Mouse (Mus musculus) C2C12 (cell line): ENCODE measurements around the gene Ubash3a. TPM values are rescaled to one million over a fixed set of nuclear protein-coding genes. Genes with fewer than 3 reads are reported as not detected.

Experiments
- H3K27me3 ChIP-seq: one replicate; pipeline ENCODE4 v1.6.1; 2011; ENCODE audit not compliant: control insufficient read depth, insufficient read depth, insufficient read length
- H3K36me3 ChIP-seq: one replicate; pipeline ENCODE4 v1.6.1; 2011; ENCODE audit not compliant: control insufficient read depth, insufficient read depth
- H3K4me3 ChIP-seq: one replicate; pipeline ENCODE4 v1.5.1; 2011; ENCODE audit warnings: mild to moderate bottlenecking, control low read depth; ENCODE audit not compliant: poor library complexity, insufficient read depth, severe bottlenecking
- H3K79me2 ChIP-seq: one replicate; pipeline ENCODE4 v1.6.1; 2011; ENCODE audit not compliant: control insufficient read depth, insufficient read depth
- H3K79me3 ChIP-seq: one replicate; pipeline ENCODE4 v1.6.1; 2011; ENCODE audit warnings: low read depth, control low read depth
- H3ac ChIP-seq: one replicate; pipeline ENCODE3; 2011; ENCODE audit warnings: low read depth; ENCODE audit not compliant: control insufficient read depth, insufficient read length
- CEBPB ChIP-seq: IDR thresholded peaks from one replicate; pipeline ENCODE4 v1.6.1; 2011; ENCODE audit warnings: low read depth, mild to moderate bottlenecking, control low read depth, moderate library complexity
- CTCF ChIP-seq: IDR thresholded peaks from one replicate; pipeline ENCODE4 v1.5.1; 2011; ENCODE audit not compliant: control insufficient read depth, insufficient read depth, insufficient read length
- FOSL1 ChIP-seq: IDR thresholded peaks from one replicate; pipeline ENCODE4 v1.8.0; 2011; ENCODE audit warnings: mild to moderate bottlenecking, low read length; ENCODE audit not compliant: poor library complexity, insufficient read depth, severe bottlenecking
- MAX ChIP-seq: IDR thresholded peaks from one replicate; pipeline ENCODE4 v1.6.1; 2011; ENCODE audit warnings: mild to moderate bottlenecking, control low read depth
- MYOD1 ChIP-seq: IDR thresholded peaks from one replicate; pipeline ENCODE4 v1.6.1; 2011; ENCODE audit warnings: low read depth; ENCODE audit not compliant: control insufficient read depth, insufficient read length
- MYOG ChIP-seq: IDR thresholded peaks from one replicate; pipeline ENCODE4 v1.6.1; 2011; ENCODE audit not compliant: control insufficient read depth, insufficient read length; ENCODE audit errors: extremely low read depth
- USF1 ChIP-seq: IDR thresholded peaks from one replicate; pipeline ENCODE4 v1.6.1; 2011; ENCODE audit warnings: low read depth, mild to moderate bottlenecking, control low read depth, moderate library complexity
- long read RNA-seq, 2 experiments: library from polyadenylated mRNA; unstranded; transcript quantifications; one replicate each; pipeline ENCODE4 v2.0.0; 2019 to 2020
- polyA plus RNA-seq: library from polyadenylated mRNA; unstranded; fragments of >200 nt; fragmentation: generic; extraction: Trizol; gene quantifications from one replicate; pipeline ENCODE4 v1.2.1, GENCODE M21; 2012; ENCODE audit warnings: missing spikeins

The Ubash3a gene
- polyA plus RNA-seq, result not detected
- long read RNA-seq, experiment 1, result 0 reads
- long read RNA-seq, experiment 2, result 0 reads

DNA sequence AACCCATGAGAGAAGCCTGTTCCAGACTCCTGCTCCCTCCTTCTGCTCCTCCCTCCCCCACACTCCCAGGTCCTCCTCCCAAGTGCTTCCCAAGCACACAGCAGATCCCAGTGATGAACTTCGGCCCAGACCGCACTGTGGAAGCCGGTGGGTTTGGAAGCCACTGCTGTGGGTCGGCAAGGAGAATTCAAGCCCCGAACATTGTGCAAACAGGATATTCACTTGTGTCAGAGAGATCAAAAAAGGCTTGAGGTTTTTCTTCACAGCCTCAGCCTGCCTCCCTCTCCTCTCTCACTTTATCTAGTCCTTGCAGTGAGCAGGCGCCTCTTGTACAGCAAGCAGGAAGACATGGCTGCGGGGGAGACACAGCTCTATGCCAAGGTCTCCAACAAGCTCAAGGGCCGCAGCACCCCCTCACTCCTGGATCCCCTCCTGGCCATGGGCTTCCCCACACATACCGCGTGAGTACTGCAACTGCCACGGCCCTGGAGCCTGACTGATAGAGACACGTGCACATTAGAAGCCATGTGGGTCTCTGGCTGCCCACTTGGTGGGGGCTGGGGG lies at the start of gene Ubash3a:
TSS of gene Ubash3a (plus strand) at position 103 of the 564 bp plus-strand sequence.
- Histone ChIP-seq H3K27me3 (peaks cover 17% of the 10 kb centered on the region), H3K79me2 (no peaks in the 10 kb centered on the region), H3K79me3 (no peaks in the 10 kb centered on the region), H3K36me3 (no peaks in the 10 kb centered on the region), H3K4me3 (no peak within 1 kb of the TSS), H3ac (no peak within 1 kb of the TSS)
- TF ChIP-seq MAX (no peak), MYOD1 (no peak), CEBPB (no peak), USF1 (no peak), CTCF (no peak), MYOG (no peak), FOSL1 (no peak)

DNA sequence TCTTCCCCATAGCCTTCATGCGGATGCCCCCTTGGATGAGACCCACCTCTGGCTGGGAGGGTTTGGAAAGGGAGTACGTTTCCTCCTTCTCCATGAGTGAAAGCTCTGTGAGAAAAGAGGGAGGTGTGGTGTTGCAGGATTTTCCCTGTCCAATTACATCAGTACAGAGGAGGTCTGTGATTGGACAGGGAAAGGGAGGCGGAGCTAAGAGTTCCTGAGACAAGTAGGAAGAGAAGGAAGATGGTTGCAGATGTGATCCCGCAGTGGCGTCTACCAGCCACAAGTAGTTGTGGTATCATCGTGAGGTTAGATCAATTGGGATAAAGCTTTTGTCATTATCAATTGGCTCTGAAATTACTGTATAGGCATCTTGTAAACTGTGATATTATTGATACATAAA lies 49.8 kb upstream of the Ubash3a start:
- Histone ChIP-seq H3K79me3 (no peaks in the 10 kb centered on the region), H3K79me2 (no peaks in the 10 kb centered on the region), H3K4me3 (no peak overlapping the region), H3ac (no peak overlapping the region), H3K27me3 (no peaks in the 10 kb centered on the region), H3K36me3 (no peaks in the 10 kb centered on the region)
- no peak for TF ChIP-seq CEBPB
- TF ChIP-seq MYOD1, result no peak
- no peak for TF ChIP-seq FOSL1
- no peak for TF ChIP-seq CTCF
- no peak for TF ChIP-seq MYOG
- TF ChIP-seq MAX, result no peak
- TF ChIP-seq USF1, result no peak

DNA sequence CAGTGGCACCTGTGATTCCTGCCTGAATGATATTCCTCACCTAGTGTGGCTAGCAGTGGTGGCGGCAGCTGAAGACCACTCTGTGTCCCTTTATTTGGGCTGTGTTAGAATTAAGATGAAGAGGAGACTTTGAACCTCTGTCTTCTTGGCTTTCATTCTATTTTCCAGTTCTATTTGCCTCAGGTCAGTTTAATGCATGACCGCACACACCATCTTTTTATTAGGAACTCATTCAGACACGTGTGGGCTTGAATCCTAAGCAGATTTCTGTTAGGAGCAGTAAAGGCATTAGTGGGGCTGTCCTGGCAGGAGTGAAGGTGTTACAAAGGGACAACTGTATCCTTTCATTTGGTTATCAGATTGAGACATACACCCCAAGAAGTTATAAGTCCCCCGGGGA lies 47.4 kb upstream of the Ubash3a start:
- no peaks in the 10 kb centered on the region for H3K36me3 ChIP-seq
- H3K27me3 ChIP-seq, result no peaks in the 10 kb centered on the region
- no peaks in the 10 kb centered on the region for H3K79me3 ChIP-seq
- no peak overlapping the region for H3K4me3 ChIP-seq
- no peak overlapping the region for H3ac ChIP-seq
- TF ChIP-seq USF1, result no peak
- TF ChIP-seq MAX, result no peak
- no peak for TF ChIP-seq MYOD1
- no peak for TF ChIP-seq FOSL1
- no peak for TF ChIP-seq CTCF
- TF ChIP-seq MYOG, result no peak
- TF ChIP-seq CEBPB, result no peak
- H3K79me2 ChIP-seq, result no peaks in the 10 kb centered on the region

DNA sequence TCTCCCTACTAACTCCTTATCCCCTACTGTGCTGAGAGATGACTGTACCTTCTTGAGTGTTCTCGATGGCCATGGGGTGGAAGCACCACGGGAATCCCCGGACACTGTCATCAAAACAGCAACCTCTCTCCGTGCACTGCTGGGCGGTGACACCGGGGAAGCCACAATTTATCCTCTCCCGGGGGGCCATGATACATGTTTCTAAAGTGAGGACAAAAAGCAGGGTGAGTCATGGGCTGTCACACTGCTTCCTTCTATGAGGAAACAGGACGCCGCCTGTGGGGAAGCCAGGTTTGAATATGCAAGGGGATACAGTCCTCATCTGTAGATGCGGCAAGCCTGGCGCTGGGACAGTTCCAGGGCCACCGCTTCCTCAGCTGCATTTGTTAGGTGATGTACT lies 45.1 kb upstream of the Ubash3a start:
- Histone ChIP-seq H3ac (no peak overlapping the region), H3K79me2 (no peaks in the 10 kb centered on the region), H3K4me3 (no peak overlapping the region), H3K27me3 (no peaks in the 10 kb centered on the region), H3K79me3 (no peaks in the 10 kb centered on the region), H3K36me3 (no peaks in the 10 kb centered on the region)
- peak; percentile 20 for TF ChIP-seq FOSL1
- no peak for TF ChIP-seq MYOD1

DNA sequence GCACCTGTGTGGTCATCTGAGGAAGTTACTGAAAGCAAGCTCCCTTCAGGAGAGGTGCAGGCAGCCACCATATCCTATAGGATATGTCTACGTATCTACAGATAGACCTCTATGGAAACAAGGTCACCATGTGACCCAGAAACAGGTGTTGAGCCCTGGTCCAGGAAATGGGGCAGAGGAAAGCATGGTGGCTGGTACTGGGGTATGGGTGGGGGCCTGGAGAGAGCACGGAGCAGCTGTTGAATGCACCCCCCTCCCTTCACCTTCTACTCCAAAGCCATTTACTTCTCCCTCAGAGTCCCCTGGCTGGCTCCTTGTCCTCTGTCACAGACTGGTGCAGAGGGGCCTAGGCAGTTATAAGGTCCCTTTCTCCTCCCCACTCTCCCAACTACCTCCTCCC lies 43.9 kb upstream of the Ubash3a start:
- Histone ChIP-seq H3K36me3 (no peaks in the 10 kb centered on the region), H3K79me3 (no peaks in the 10 kb centered on the region), H3K79me2 (no peaks in the 10 kb centered on the region), H3K27me3 (no peaks in the 10 kb centered on the region), H3ac (no peak overlapping the region), H3K4me3 (no peak overlapping the region)
- TF ChIP-seq MAX (no peak), CEBPB (no peak), CTCF (no peak), MYOG (no peak), MYOD1 (no peak), FOSL1 (no peak), USF1 (no peak)

DNA sequence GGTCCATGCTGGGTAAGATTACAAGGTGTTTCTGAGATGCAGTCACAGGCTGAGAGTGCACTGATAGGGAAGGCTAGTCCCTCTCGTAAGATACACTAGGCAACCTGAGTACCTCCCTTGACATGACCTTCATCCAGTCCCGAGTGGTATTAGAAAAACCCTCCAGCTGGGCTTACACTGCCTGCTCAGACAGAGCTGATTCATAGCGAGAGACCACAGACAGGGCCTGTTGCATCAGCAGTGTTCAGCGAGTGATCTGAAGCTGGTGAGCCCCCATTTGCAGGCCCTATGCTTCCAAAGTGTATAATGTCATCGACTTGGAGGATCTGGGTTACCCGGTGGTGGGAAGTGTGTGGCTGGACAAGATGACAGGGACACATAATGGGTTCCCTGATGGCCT lies 42.5 kb upstream of the Ubash3a start, which contains the start of gene Tff1:
TSS of gene Tff1 (minus strand) at position 151 of the 400 bp plus-strand sequence.
- TF ChIP-seq CTCF (no peak), USF1 (no peak), MAX (no peak), MYOD1 (no peak), FOSL1 (no peak), MYOG (no peak), CEBPB (no peak)
- Histone ChIP-seq H3K27me3 (no peaks in the 10 kb centered on the region), H3K79me2 (no peaks in the 10 kb centered on the region), H3K36me3 (no peaks in the 10 kb centered on the region), H3ac (no peak within 1 kb of the TSS), H3K79me3 (no peaks in the 10 kb centered on the region), H3K4me3 (no peak within 1 kb of the TSS)
